Mouse (Mus musculus) neural tube, embryonic 10.5 days (tissue): ENCODE measurements at regions not wholly inside any gene's neighbourhood (a gene's known extent, or its start where the extent isn't known, plus 50 kb on each side); places are given as distances from the start of the nearest gene placed in this dataset.
A peak's percentile ranks its signal among the peaks of the same experiment; 100 is the strongest.
"Not testable (repeated sequence)": the region's sequence is repeated elsewhere in the genome, so short reads cannot be mapped to it uniquely, and the experiment has no call there.

Experiments
- DNase-seq: peaks from one replicate; pipeline ENCODE4 v3.0.0-alpha.2; 2017; ENCODE audit warnings: low spot score; ENCODE audit errors: extremely low spot score

- no peak for DNase-seq
Measured at GRCm38 (mm10) chr7:73827549-73827948, 87.4 kb downstream of the Fam174b start.

DNA sequence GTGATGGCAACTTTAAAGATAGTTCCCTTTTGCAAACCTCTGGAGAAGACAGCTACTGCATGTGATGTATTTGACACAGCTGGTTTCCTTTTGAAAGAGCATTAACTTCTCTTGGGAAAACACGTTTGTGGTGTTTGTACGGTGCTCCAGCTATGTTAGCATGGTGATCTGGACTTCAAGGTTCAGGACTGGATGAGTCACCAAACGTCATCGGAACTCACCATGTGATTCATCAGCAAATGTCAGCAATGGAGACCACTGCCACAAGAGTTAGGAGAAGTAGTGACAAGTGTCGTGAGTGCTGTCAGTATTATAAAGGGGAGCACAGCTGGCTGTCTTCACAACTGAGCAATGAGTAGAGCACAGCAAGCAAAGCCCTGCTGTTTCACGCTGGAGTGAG lies 90.5 kb downstream of the Fam174b start:
- no peak for DNase-seq

GRCm38 (mm10) chr7:73840381-73840780 lies 100.3 kb downstream of the Fam174b start:
- DNase-seq: no peak

- no peak for DNase-seq
Measured at GRCm38 (mm10) chr7:73852184-73852583, 112.1 kb downstream of the Fam174b start.

- not testable (repeated sequence) for DNase-seq
Measured at GRCm38 (mm10) chr7:73853296-73853950, 113.3 kb downstream of the Fam174b start.

DNA sequence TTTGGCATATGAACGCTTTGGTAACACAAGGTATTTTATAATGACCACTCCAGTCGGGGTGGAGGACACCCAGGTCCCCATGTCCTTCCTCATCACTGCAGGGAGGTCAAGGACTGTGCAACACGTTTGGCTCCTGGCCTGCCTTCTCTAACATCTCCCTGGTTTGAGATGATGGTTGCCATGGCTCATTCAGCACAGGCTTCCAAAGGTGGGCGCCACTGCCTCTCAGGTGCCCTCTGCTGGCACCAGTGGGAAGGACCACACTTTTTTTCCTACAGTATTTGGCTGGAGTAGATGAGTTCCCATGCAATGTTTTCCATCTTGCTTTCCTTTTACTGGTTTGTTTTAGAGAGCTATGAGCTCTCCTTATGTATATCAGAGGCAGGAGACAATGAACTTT lies 115.4 kb downstream of the Fam174b start:
- DNase-seq: peak; percentile 65

DNA sequence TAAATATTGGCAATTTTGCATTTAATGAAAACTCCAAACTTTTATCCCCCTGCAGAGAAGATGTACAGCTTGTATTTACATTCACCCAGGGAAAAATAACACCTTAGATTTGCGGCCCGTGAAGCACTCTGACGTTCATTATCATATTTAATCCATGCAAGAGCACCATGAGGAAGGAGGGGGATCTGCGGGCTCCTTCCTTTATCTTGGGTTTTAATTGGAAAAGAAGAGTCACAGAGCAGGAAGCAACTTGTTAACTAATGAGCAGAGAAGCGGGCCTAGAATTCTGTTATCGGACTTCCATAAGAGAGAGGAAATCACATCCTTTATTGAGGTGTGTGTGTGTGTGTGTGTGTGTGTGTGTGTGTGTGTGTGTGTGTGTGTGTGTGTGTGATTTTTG lies 116.8 kb downstream of the Fam174b start:
- no peak for DNase-seq

- no peak for DNase-seq
Measured at GRCm38 (mm10) chr7:73865086-73865485, 125.0 kb downstream of the Fam174b start.

- no peak for DNase-seq
Measured at GRCm38 (mm10) chr7:73872181-73872580, 132.1 kb downstream of the Fam174b start.

GRCm38 (mm10) chr7:73881252-73882042 lies 132.0 kb downstream of the St8sia2 start:
- DNase-seq: no peak

DNA sequence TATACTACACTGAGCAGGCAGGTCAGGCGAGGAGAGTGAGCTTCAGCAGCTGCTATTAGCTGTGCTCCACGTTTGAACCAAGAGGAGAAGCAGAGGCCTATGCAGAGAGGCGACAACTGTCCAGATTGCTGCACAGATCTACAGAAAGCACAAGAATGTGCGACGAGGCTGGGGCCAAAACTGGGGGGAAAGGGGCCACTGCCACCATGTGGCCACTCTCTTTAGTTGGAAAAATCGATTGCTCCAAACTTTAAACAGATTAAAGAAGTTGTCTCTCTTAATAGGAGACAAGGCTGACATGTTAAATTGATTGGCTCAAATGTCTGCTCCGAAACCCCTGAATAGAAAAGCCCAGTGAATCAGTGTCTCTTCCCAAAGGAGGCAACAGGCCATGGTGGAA lies 127.3 kb downstream of the St8sia2 start:
- DNase-seq: no peak
